Mouse (Mus musculus): Measurements from ENCODE around the gene Isca1. TPM values are rescaled to one million over a fixed set of nuclear protein-coding genes. Genes with fewer than 3 reads are reported as not detected.
A peak's percentile ranks its signal among the peaks of the same experiment; 100 is the strongest.

Gene Isca1
- 158 and 171 TPM in 2 replicates for polyA plus RNA-seq (2015; fragmentation: Nextera tagmentation; extraction: Ambion mirVana)

- Histone ChIP-seq H3K9ac (replicated peaks) (peak within 1 kb of the TSS; percentile 80), H3K4me3 (replicated peaks) (peak within 1 kb of the TSS; percentile 91), H3K4me1 (peaks cover 47% of the 10 kb centered on the region), H3K9me3 (replicated peaks) (no peaks in the 10 kb centered on the region), H3K4me2 (peak within 1 kb of the TSS; percentile 74), H3K27ac (replicated peaks) (peak within 1 kb of the TSS; percentile 99), H3K36me3 (peaks cover 12% of the 10 kb centered on the region), H3K27me3 (replicated peaks) (no peaks in the 10 kb centered on the region)
- WGBS = under 1% methylated on average over 91 of the region's 91 CpGs
- ATAC-seq (ENCODE audit: low FRiP score) = peak; percentile 98
These were observed at the start of gene Isca1 for GRCm38 (mm10) chr13:59769296-59770163. Isca1 (minus strand) TSS chr13:59769810.

GRCm38 (mm10) chr13:59817352-59817751, 47.7 kb upstream of the Isca1 start:
- 91% methylated on average over 4 of the region's 4 CpGs for WGBS
- H3K4me2 ChIP-seq = no peak overlapping the region
- H3K27ac ChIP-seq (replicated peaks) = no peak overlapping the region
- no peak overlapping the region for H3K4me3 ChIP-seq (replicated peaks)
- H3K36me3 ChIP-seq = peaks cover 42% of the 10 kb centered on the region
- no peaks in the 10 kb centered on the region for H3K9me3 ChIP-seq (replicated peaks)
- no peaks in the 10 kb centered on the region for H3K27me3 ChIP-seq (replicated peaks)
- no peak overlapping the region for H3K9ac ChIP-seq (replicated peaks)
- no peak for ATAC-seq (ENCODE audit: low FRiP score)
- peaks cover 41% of the 10 kb centered on the region for H3K4me1 ChIP-seq

GRCm38 (mm10) chr13:59814109-59814591, 44.5 kb upstream of the Isca1 start:
- Histone ChIP-seq H3K9ac (replicated peaks) (no peak overlapping the region), H3K27ac (replicated peaks) (no peak overlapping the region), H3K9me3 (replicated peaks) (no peaks in the 10 kb centered on the region), H3K4me3 (replicated peaks) (no peak overlapping the region), H3K36me3 (peaks cover 67% of the 10 kb centered on the region), H3K4me2 (no peak overlapping the region), H3K4me1 (peaks cover 12% of the 10 kb centered on the region), H3K27me3 (replicated peaks) (no peaks in the 10 kb centered on the region)
- WGBS = 82% methylated on average over 6 of the region's 6 CpGs
- ATAC-seq (ENCODE audit: low FRiP score) = no peak

DNA sequence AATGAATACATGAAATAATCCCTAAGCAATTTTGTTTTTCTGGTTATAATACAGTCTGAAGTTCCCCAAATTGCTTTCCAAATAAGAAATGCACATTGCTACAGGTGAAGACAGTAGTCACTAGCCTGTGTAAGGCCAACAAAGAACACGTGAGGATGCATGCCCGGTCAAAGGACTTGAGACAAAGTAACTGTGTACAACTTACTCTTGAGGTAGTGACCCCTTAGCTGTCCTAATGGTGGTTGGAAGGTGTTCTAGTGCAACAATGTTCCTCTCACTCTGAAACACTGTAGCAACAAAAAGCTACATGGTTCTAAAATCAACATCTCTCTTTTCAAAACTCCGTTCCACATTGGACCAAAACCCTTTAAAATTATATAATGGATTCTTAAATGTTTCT, 42.0 kb upstream of the Isca1 start:
- H3K4me2 ChIP-seq = no peak overlapping the region
- no peaks in the 10 kb centered on the region for H3K4me1 ChIP-seq
- H3K9me3 ChIP-seq (replicated peaks) = no peaks in the 10 kb centered on the region
- H3K4me3 ChIP-seq (replicated peaks) = no peak overlapping the region
- H3K27me3 ChIP-seq (replicated peaks) = no peaks in the 10 kb centered on the region
- ATAC-seq (ENCODE audit: low FRiP score) = no peak
- H3K36me3 ChIP-seq = peaks cover 86% of the 10 kb centered on the region
- no peak overlapping the region for H3K27ac ChIP-seq (replicated peaks)
- H3K9ac ChIP-seq (replicated peaks) = no peak overlapping the region
- whole genome bisulfite sequencing = 93% methylated on average over 3 of the region's 3 CpGs

DNA sequence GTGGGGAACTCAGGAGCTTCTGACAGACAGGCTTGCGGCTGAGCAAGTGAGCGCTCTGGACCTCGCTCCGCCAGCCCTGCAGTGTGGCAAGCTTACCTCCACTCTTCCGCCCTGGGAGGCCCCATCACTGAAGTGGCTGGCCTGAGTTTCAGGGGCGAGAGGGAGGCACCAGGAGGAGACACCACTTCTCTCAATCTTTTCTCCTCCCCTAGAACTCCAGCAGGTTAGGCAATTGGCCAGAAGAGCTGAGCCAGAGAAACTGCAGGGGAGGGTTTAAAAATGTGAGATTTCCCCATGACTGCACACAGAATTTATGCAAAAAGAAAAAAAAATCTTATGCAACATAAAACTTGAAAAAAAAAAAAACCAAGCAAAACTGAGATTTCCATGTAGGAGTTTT, 31.4 kb upstream of the Isca1 start:
- Histone ChIP-seq H3K9me3 (replicated peaks) (no peaks in the 10 kb centered on the region), H3K36me3 (peaks cover 96% of the 10 kb centered on the region), H3K9ac (replicated peaks) (no peak overlapping the region), H3K4me1 (no peaks in the 10 kb centered on the region), H3K27ac (replicated peaks) (no peak overlapping the region), H3K4me3 (replicated peaks) (no peak overlapping the region), H3K4me2 (no peak overlapping the region), H3K27me3 (replicated peaks) (no peaks in the 10 kb centered on the region)
- no peak for ATAC-seq (ENCODE audit: low FRiP score)
- WGBS = 95% methylated on average over 6 of the region's 6 CpGs

DNA sequence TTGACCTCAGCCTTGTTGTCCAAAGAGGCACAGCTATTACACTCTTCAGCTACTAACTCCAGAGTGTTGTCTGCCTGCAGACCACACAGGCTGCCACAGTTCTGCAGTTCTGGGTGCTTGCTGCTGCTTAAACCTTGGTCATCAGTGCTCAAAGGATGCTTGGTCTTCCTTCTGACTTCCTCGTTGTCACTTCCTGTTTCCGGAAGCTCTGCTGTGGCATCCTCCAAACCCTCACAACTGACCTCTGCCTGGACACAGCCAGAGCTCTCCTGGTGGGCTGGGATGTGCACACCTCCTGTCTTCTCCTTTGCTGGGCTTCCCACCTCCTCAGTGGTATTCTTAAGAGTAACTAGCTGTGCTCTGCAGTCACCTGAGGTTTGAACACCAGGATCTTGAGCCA, 30.5 kb upstream of the Isca1 start:
- Histone ChIP-seq H3K36me3 (peaks cover 96% of the 10 kb centered on the region), H3K4me3 (replicated peaks) (no peak overlapping the region), H3K9me3 (replicated peaks) (no peaks in the 10 kb centered on the region), H3K27me3 (replicated peaks) (no peaks in the 10 kb centered on the region), H3K4me1 (no peaks in the 10 kb centered on the region), H3K27ac (replicated peaks) (no peak overlapping the region), H3K4me2 (no peak overlapping the region), H3K9ac (replicated peaks) (no peak overlapping the region)
- WGBS = 98% methylated on average over 2 of the region's 2 CpGs
- ATAC-seq (ENCODE audit: low FRiP score) = no peak

- H3K4me2 ChIP-seq = no peak overlapping the region
These were observed 28.7 kb upstream of the Isca1 start for GRCm38 (mm10) chr13:59798306-59798705.

GRCm38 (mm10) chr13:59796466-59796848, 26.8 kb upstream of the Isca1 start:
- peaks cover 92% of the 10 kb centered on the region for H3K36me3 ChIP-seq
- H3K9ac ChIP-seq (replicated peaks) = no peak overlapping the region
- whole genome bisulfite sequencing = 95% methylated on average over 9 of the region's 9 CpGs
- ATAC-seq (ENCODE audit: low FRiP score) = no peak
- no peak overlapping the region for H3K27ac ChIP-seq (replicated peaks)
- H3K4me1 ChIP-seq = no peaks in the 10 kb centered on the region
- no peak overlapping the region for H3K4me2 ChIP-seq
- H3K4me3 ChIP-seq (replicated peaks) = no peak overlapping the region
- no peaks in the 10 kb centered on the region for H3K9me3 ChIP-seq (replicated peaks)
- H3K27me3 ChIP-seq (replicated peaks) = no peaks in the 10 kb centered on the region

More at GRCm38 (mm10) chr13:59798306-59798705, 28.7 kb upstream of the Isca1 start:
- H3K4me3 ChIP-seq (replicated peaks) = no peak overlapping the region
- no peak overlapping the region for H3K9ac ChIP-seq (replicated peaks)
- no peaks in the 10 kb centered on the region for H3K27me3 ChIP-seq (replicated peaks)
- ATAC-seq (ENCODE audit: low FRiP score) = no peak
- H3K4me1 ChIP-seq = no peaks in the 10 kb centered on the region
- no peak overlapping the region for H3K27ac ChIP-seq (replicated peaks)
- peaks cover 95% of the 10 kb centered on the region for H3K36me3 ChIP-seq
- H3K9me3 ChIP-seq (replicated peaks) = no peaks in the 10 kb centered on the region
- WGBS = 94% methylated on average over 1 of the region's 1 CpGs

GRCm38 (mm10) chr13:59795807-59796465, 26.3 kb upstream of the Isca1 start:
- Histone ChIP-seq H3K4me1 (no peaks in the 10 kb centered on the region), H3K27ac (replicated peaks) (no peak overlapping the region), H3K27me3 (replicated peaks) (no peaks in the 10 kb centered on the region), H3K4me2 (no peak overlapping the region), H3K9ac (replicated peaks) (no peak overlapping the region), H3K9me3 (replicated peaks) (no peaks in the 10 kb centered on the region), H3K4me3 (replicated peaks) (no peak overlapping the region), H3K36me3 (peaks cover 91% of the 10 kb centered on the region)
- ATAC-seq (ENCODE audit: low FRiP score) = no peak
- 95% methylated on average over 6 of the region's 6 CpGs for WGBS

DNA sequence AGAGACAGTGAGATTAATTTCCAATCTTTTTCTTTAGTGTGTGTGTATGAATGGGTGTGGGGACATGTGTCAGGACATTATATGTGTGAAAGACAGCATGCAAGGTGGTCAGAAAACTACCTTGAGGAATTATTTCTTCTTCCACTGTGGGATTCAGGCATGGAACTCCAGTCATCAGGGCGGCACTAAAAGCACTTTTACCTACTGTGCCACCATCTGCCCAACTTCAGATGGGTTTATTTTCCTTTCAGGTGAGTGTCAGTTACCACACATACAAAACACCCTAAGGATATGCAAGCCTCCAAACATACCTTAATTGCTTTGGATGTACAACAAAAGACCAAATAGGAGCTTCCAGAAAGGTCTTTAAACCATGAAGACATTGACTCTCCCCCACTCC, 25.2 kb upstream of the Isca1 start:
- H3K27me3 ChIP-seq (replicated peaks) = no peaks in the 10 kb centered on the region
- WGBS = 97% methylated on average over 1 of the region's 1 CpGs

DNA sequence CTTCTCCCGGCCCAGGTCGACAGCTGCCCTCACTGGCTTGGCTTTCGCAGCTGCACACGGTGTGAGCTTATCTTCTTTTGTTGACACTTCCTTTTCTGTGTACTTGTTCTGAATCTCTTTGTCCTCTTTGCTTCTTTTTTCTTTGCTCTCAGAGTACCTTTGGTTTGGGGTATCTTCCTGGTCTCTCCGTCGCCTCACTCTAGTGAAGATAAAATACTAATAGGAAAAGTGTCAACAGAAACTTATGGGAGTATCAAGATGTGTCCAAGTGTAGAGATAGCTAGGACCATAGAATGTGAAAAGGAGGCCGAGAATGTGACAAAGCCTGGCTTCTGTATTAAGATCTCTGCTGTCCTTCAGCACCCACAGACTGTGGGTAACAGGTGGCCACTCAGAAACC, 12.5 kb upstream of the Isca1 start, which contains the start of gene Gm49354:
Gene Gm49354 (minus strand): TSS at position 101 of the 400 bp plus-strand sequence.
- Histone ChIP-seq H3K4me2 (no peak within 1 kb of the TSS), H3K36me3 (peaks cover 98% of the 10 kb centered on the region), H3K9ac (replicated peaks) (no peak within 1 kb of the TSS), H3K4me1 (no peaks in the 10 kb centered on the region), H3K4me3 (replicated peaks) (no peak within 1 kb of the TSS), H3K27ac (replicated peaks) (no peak within 1 kb of the TSS), H3K9me3 (replicated peaks) (no peaks in the 10 kb centered on the region), H3K27me3 (replicated peaks) (no peaks in the 10 kb centered on the region)
- WGBS = 94% methylated on average over 7 of the region's 7 CpGs
- no peak for ATAC-seq (ENCODE audit: low FRiP score)

More for the DNA sequence above, 25.2 kb upstream of the Isca1 start:
- no peak overlapping the region for H3K27ac ChIP-seq (replicated peaks)
- H3K9ac ChIP-seq (replicated peaks) = no peak overlapping the region
- H3K4me1 ChIP-seq = no peaks in the 10 kb centered on the region
- no peak overlapping the region for H3K4me3 ChIP-seq (replicated peaks)
- peaks cover 90% of the 10 kb centered on the region for H3K36me3 ChIP-seq
- ATAC-seq (ENCODE audit: low FRiP score) = no peak
- no peaks in the 10 kb centered on the region for H3K9me3 ChIP-seq (replicated peaks)
- H3K4me2 ChIP-seq = no peak overlapping the region
